Mouse (Mus musculus) forebrain, embryonic 16.5 days (tissue): ENCODE results near the gene Tor1aip1. TPM values are rescaled to one million over a fixed set of nuclear protein-coding genes. Genes with fewer than 3 reads are reported as not detected.

ENCODE experiments used
- ATAC-seq: fragments of 200-750 bp; cut with Nextera tagmentation; 2 replicates; pipeline ENCODE4 v1.8.0; 2017; ENCODE audit warnings: mild to moderate bottlenecking, moderate library complexity
- H3K27ac ChIP-seq: fragments of 300-500 bp; sonication (generic); 2 replicates; pipeline ENCODE4 v1.5.1; 2014; ENCODE audit warnings: low read length, control low read depth
- H3K27me3 ChIP-seq: fragments of 300-500 bp; sonication (generic); replicated peaks from 2 replicates; pipeline ENCODE4 v1.6.1; 2014; ENCODE audit warnings: low read length; ENCODE audit not compliant: control insufficient read depth, insufficient read depth
- H3K36me3 ChIP-seq: fragments of 300-500 bp; sonication (generic); 2 replicates; pipeline ENCODE4 v1.6.1; 2014; ENCODE audit not compliant: control insufficient read depth, insufficient read depth
- H3K4me1 ChIP-seq: fragments of 300-500 bp; sonication (generic); replicated peaks from 2 replicates; pipeline ENCODE4 v1.6.1; 2014; ENCODE audit warnings: low read length; ENCODE audit not compliant: control insufficient read depth, insufficient read depth
- H3K4me2 ChIP-seq: fragments of 300-500 bp; sonication (generic); 2 replicates; pipeline ENCODE4 v1.6.1; 2014; ENCODE audit warnings: mild to moderate bottlenecking, low read length, control low read depth
- H3K4me3 ChIP-seq: fragments of 300-500 bp; sonication (generic); replicated peaks from 2 replicates; pipeline ENCODE4 v1.5.1; 2014; ENCODE audit warnings: mild to moderate bottlenecking, low read length, control low read depth
- H3K9ac ChIP-seq: fragments of 300-500 bp; sonication (generic); replicated peaks from 2 replicates; pipeline ENCODE4 v1.6.1; 2014; ENCODE audit warnings: low read depth, low read length, control low read depth
- H3K9me3 ChIP-seq: fragments of 300-500 bp; sonication (generic); 2 replicates; pipeline ENCODE4 v1.6.1; 2016; ENCODE audit warnings: low read length; ENCODE audit not compliant: control insufficient read depth
- WGBS: fragments of 180-500 bp; shearing (Covaris S2); extraction: QIAGEN DNeasy Blood & Tissue Kit; methylation state at CpG from one replicate; pipeline ENCODE4 v1.1.7; 2014; 5-methylcytosine and 5-hydroxymethylcytosine counted together
- polyA plus RNA-seq: library from polyadenylated mRNA; unstranded; fragments of >200 nt; fragmentation: Nextera tagmentation; extraction: Ambion mirVana; gene quantifications from 2 replicates; pipeline ENCODE4 v1.2.1, GENCODE M21; 2015

Tor1aip1 gene
- 22.1 and 24.1 TPM in 2 replicates for polyA plus RNA-seq

DNA sequence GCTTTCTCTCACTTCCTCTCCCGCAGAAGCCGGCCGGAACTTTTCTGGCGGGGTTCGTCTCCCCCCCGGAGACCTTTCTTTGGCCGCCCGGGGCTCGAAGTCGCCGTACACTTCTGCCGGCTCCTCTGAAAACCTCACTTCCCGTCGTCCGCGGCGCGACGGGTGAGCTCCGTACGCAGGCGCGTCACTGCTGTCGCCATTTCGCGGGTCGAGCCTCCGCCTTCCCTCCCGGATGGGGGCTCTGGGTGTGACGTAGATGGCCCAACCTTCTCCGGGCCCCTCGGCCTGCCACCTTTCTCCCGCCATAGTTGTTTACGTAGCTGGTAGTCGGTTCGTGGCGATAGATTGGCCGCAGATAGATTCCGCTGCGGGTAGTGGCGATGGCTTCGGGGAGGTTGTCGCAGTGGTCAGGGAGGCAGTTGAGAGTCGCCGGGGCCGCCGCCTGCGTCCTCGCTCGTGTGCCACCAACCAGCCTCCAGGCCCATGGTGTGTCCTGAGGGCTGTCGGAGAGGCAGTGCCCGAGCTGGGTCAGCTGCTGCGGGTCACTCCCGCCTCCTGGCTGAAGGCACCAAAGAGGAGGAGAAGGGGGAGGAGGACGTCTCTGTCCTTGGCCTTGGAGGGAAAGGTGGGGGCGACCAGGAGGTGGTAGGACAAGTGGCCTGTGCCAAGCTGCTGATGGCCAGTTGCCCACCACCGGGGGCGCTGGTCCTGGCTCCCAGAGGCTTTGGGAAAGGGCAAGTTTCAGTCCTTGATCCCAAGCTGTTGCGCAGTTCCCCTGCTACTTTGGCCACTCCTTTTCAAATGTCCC lies at the start of gene Tor1aip1:
Gene Tor1aip1 (minus strand): TSS at position 551 of the 808 bp plus-strand sequence.
- under 1% methylated on average over 58 of the region's 59 CpGs for WGBS
- H3K36me3 ChIP-seq: peaks cover 4% of the 10 kb centered on the region; the same call in 1 of the 2 replicates
- peak within 1 kb of the TSS; percentile 64 for H3K4me2 ChIP-seq
- peak within 1 kb of the TSS; percentile 98 for H3K27ac ChIP-seq
- no peaks in the 10 kb centered on the region for H3K9me3 ChIP-seq
- peak; percentile 95 for ATAC-seq
- peak within 1 kb of the TSS; percentile 92 for H3K9ac ChIP-seq
- H3K4me1 ChIP-seq: peaks cover 10% of the 10 kb centered on the region
- H3K4me3 ChIP-seq: peak within 1 kb of the TSS; percentile 83
- H3K27me3 ChIP-seq: no peaks in the 10 kb centered on the region

DNA sequence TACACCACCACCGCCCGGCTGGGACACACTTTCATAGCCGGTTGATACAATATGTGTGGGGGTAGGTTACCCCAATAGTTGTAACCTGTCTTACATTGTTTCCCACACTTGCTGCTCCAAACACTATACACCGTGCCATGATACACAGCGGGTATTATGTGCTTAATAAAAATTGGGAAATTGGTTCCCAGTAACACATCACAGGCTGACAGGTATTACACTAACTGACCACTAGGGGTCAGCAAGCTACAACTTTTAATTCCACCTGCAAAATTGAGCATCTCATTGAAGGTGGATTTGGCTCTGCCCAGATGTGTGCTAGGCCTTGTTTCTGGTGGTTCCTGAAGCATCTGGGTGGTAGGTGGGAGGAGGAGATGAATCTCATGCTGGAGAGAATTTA lies 49.5 kb upstream of the Tor1aip1 start:
- peak; percentile 73 for ATAC-seq
- H3K36me3 ChIP-seq: no peaks in the 10 kb centered on the region
- 61% methylated on average over 5 of the region's 5 CpGs for WGBS
- H3K9ac ChIP-seq: no peak overlapping the region
- no peaks in the 10 kb centered on the region; the same call in 1 of the 2 replicates for H3K4me1 ChIP-seq
- no peak overlapping the region for H3K4me2 ChIP-seq
- H3K27me3 ChIP-seq: no peaks in the 10 kb centered on the region
- no peaks in the 10 kb centered on the region for H3K9me3 ChIP-seq
- H3K27ac ChIP-seq: no peak overlapping the region
- no peak overlapping the region for H3K4me3 ChIP-seq

- Histone ChIP-seq H3K27ac (no peak overlapping the region), H3K9ac (no peak overlapping the region), H3K4me1 (no peaks in the 10 kb centered on the region), H3K4me3 (no peak overlapping the region), H3K4me2 (no peak overlapping the region), H3K36me3 (no peaks in the 10 kb centered on the region), H3K9me3 (no peaks in the 10 kb centered on the region), H3K27me3 (no peaks in the 10 kb centered on the region)
- 69% methylated on average over 3 of the region's 3 CpGs for WGBS
- no peak for ATAC-seq
Measured at GRCm38 (mm10) chr1:156084603-156085002, 48.3 kb upstream of the Tor1aip1 start.

DNA sequence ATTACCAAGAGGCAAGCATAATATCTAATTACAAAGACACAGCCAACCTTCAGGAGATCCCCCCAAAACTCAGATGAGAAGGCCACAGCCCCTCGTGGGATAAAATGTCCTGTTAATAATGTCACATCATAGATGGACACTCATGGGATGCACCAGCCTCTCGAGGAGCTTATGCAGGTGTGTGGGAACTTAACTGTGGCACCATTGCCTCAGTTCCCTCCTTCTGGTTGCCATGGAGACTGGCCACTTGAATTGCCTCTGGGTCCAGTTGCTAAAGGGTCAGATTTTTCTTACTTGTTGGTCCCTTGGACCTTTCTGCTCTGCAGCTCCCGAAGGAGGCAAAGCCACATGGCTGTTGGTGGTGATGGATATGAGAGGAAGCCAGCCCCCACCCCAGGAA lies 41.4 kb upstream of the Tor1aip1 start:
- Histone ChIP-seq H3K36me3 (no peaks in the 10 kb centered on the region), H3K9me3 (no peaks in the 10 kb centered on the region), H3K9ac (no peak overlapping the region), H3K4me3 (no peak overlapping the region), H3K4me2 (no peak overlapping the region), H3K4me1 (no peaks in the 10 kb centered on the region), H3K27ac (no peak overlapping the region), H3K27me3 (no peaks in the 10 kb centered on the region)
- ATAC-seq: no peak
- WGBS: 61% methylated on average over 3 of the region's 3 CpGs

DNA sequence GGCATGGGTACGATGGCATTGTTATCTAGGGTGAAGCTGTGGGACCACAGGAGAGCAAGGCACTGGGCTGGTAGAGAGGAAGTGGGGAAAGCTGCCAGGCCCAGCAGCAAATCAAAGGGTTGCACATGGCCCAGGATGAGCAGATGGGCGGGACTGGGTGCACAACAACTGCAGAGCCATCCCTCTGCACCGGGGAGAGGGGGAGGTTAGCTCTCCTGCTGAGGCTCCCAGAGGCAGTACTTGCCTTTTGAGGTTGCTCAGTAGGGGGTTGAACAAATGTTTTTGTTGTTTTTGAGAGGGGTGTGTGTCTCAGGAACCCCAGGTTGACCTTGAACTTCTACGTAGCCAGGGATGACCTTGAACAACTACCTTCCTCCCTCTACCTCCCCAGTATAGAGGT lies 40.2 kb upstream of the Tor1aip1 start:
- no peak overlapping the region for H3K4me2 ChIP-seq
- H3K9me3 ChIP-seq: no peaks in the 10 kb centered on the region
- H3K27ac ChIP-seq: no peak overlapping the region
- ATAC-seq: no peak
- no peak overlapping the region for H3K4me3 ChIP-seq
- no peak overlapping the region for H3K9ac ChIP-seq
- H3K36me3 ChIP-seq: no peaks in the 10 kb centered on the region
- WGBS: 62% methylated on average over 4 of the region's 4 CpGs
- H3K4me1 ChIP-seq: no peaks in the 10 kb centered on the region
- H3K27me3 ChIP-seq: no peaks in the 10 kb centered on the region

DNA sequence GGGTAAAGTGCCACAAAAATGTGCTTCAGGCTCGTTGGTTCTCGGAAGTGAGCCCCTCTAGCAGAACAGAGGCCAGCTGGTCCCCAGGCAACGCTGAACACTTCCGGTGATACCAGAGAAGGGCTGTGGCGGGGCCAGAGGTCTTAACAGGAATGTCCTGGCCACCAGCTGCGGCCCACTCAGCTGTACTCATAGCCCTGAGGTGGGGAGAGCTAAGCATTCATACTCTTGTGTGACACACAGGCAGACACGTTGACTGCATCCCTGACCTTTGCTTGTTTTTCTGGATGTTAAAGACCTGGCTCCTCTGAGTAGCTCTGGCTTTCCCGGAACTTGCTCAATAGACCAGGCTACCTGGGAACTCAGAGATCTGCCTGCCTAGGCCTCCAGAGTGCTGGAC lies 38.3 kb upstream of the Tor1aip1 start:
- ATAC-seq: no peak

GRCm38 (mm10) chr1:156073169-156073821 lies 37.0 kb upstream of the Tor1aip1 start:
- 65% methylated on average over 15 of the region's 15 CpGs for WGBS
- H3K4me3 ChIP-seq: no peak overlapping the region
- no peaks in the 10 kb centered on the region for H3K4me1 ChIP-seq
- no peaks in the 10 kb centered on the region for H3K9me3 ChIP-seq
- no peaks in the 10 kb centered on the region for H3K27me3 ChIP-seq
- H3K4me2 ChIP-seq: no peak overlapping the region
- no peak for ATAC-seq
- H3K27ac ChIP-seq: no peak overlapping the region
- no peak overlapping the region for H3K9ac ChIP-seq
- no peaks in the 10 kb centered on the region for H3K36me3 ChIP-seq

More for the DNA sequence above, 38.3 kb upstream of the Tor1aip1 start:
- Histone ChIP-seq H3K4me1 (no peaks in the 10 kb centered on the region), H3K36me3 (no peaks in the 10 kb centered on the region), H3K9ac (no peak overlapping the region), H3K4me3 (no peak overlapping the region), H3K9me3 (no peaks in the 10 kb centered on the region), H3K27me3 (no peaks in the 10 kb centered on the region), H3K4me2 (no peak overlapping the region), H3K27ac (no peak overlapping the region)
- 87% methylated on average over 8 of the region's 8 CpGs for WGBS

- Histone ChIP-seq H3K27me3 (no peaks in the 10 kb centered on the region), H3K4me2 (no peak overlapping the region), H3K9me3 (no peaks in the 10 kb centered on the region), H3K36me3 (peaks cover 3% of the 10 kb centered on the region; the same call in 1 of the 2 replicates), H3K9ac (no peak overlapping the region), H3K27ac (no peak overlapping the region), H3K4me1 (no peaks in the 10 kb centered on the region), H3K4me3 (no peak overlapping the region)
- 89% methylated on average over 14 of the region's 14 CpGs for WGBS
- ATAC-seq: no peak
Measured at GRCm38 (mm10) chr1:156070106-156070505, 33.8 kb upstream of the Tor1aip1 start.

GRCm38 (mm10) chr1:156066133-156066532 lies 29.9 kb upstream of the Tor1aip1 start:
- no peak overlapping the region for H3K4me2 ChIP-seq
- no peak overlapping the region for H3K4me3 ChIP-seq
- no peaks in the 10 kb centered on the region for H3K9me3 ChIP-seq
- no peaks in the 10 kb centered on the region for H3K27me3 ChIP-seq
- H3K27ac ChIP-seq: no peak overlapping the region
- ATAC-seq: no peak
- no peaks in the 10 kb centered on the region for H3K4me1 ChIP-seq
- no peak overlapping the region for H3K9ac ChIP-seq
- whole genome bisulfite sequencing: 78% methylated on average over 3 of the region's 3 CpGs
- peaks cover 20% of the 10 kb centered on the region for H3K36me3 ChIP-seq
